ENCODE assay signal across 23 mouse cellular contexts in the genomic region with DNA sequence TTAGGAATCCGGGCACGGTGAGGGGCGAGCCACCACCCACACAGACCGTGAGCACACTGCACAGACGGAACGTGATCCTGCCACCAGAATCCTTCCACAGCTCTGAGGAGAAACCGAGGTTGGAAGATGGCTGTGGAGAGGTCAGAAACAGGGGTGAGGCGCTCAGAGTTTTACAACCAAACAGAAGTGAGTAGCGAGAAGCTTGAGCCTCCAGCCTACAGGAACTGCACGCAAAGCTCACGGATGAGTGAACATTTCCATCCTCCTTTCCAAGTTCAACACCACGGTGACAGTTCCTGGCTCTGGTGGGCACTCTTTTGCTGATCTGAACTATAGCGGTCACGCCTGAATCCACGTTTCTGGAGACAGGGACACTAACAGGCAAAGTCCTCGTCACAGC.
"Had no signal": no experiment of that assay in that cellular context is flagged by ENCODE, and none has a peak within 500 bp of the region (broad histone marks: within the 10 kb centered on the region; RNA-seq: fewer than 3 reads in every experiment).

No protein-coding gene starts in this region.

- H3K4me3 ChIP-seq: heart, embryonic 10.5 days; heart, embryonic 13.5 days; heart, embryonic 15.5 days; hindbrain, embryonic 13.5 days; hindbrain, embryonic 15.5 days; limb, embryonic 12.5 days; liver, embryonic 12.5 days had no signal

- H3K27ac ChIP-seq: heart, embryonic 10.5 days; heart, embryonic 13.5 days; heart, embryonic 15.5 days; hindbrain, embryonic 13.5 days; hindbrain, embryonic 15.5 days; hindbrain, postnatal 0 days; limb, embryonic 12.5 days; liver, embryonic 12.5 days; liver, embryonic 14.5 days had no signal

- H3K27me3 ChIP-seq: heart, embryonic 13.5 days; heart, embryonic 15.5 days; hindbrain, embryonic 13.5 days; hindbrain, embryonic 15.5 days; limb, embryonic 12.5 days; liver, embryonic 12.5 days had no signal

- H3K4me2 ChIP-seq: heart, embryonic 13.5 days; heart, embryonic 15.5 days; hindbrain, embryonic 13.5 days; hindbrain, embryonic 15.5 days; limb, embryonic 12.5 days; liver, embryonic 12.5 days had no signal

- ATAC-seq: forebrain, postnatal 0 days; hindbrain, postnatal 0 days; intestine, embryonic 16.5 days; liver, embryonic 12.5 days had no signal

- H3K4me1 ChIP-seq: heart, embryonic 10.5 days; heart, embryonic 13.5 days; heart, embryonic 15.5 days; hindbrain, embryonic 13.5 days; hindbrain, embryonic 15.5 days; limb, embryonic 12.5 days; liver, embryonic 12.5 days had no signal

- DNase-seq: forebrain, postnatal 0 days; gastrocnemius, postnatal 14 days; gastrocnemius, postnatal 36 days; heart, adult 18-20 months; heart, postnatal 14 days; heart, postnatal 36 days; kidney, adult 2 months; kidney, adult 9 months; kidney, postnatal 10 days; kidney, postnatal 25 days; layer of hippocampus, adult 9-11 months; layer of hippocampus, postnatal 36 days; left cerebral cortex, postnatal 4 days had no signal

- H3K9me3 ChIP-seq: heart, embryonic 10.5 days; heart, embryonic 15.5 days; hindbrain, embryonic 15.5 days; limb, embryonic 12.5 days; liver, embryonic 12.5 days had no signal

- H3K36me3 ChIP-seq: heart, embryonic 10.5 days; heart, embryonic 13.5 days; heart, embryonic 15.5 days; hindbrain, embryonic 13.5 days; hindbrain, embryonic 15.5 days; limb, embryonic 12.5 days; liver, embryonic 12.5 days had no signal

- H3K9ac ChIP-seq: forebrain, postnatal 0 days; heart, embryonic 13.5 days; heart, embryonic 15.5 days; hindbrain, embryonic 13.5 days; hindbrain, embryonic 15.5 days; limb, embryonic 12.5 days; liver, embryonic 12.5 days; liver, embryonic 14.5 days had no signal
